Mouse (Mus musculus) MEL (cell line): ENCODE results near the gene Arid1b. TPM values are rescaled to one million over a fixed set of nuclear protein-coding genes. Genes with fewer than 3 reads are reported as not detected.

Experiments used
- DNase-seq: peaks from one replicate; pipeline ENCODE4 v3.0.0; 2011; ENCODE audit warnings: low read depth, low spot score
- H3K27ac ChIP-seq: 2 replicates; pipeline ENCODE4 v1.5.1; 2012; ENCODE audit warnings: low read depth, mild to moderate bottlenecking, control low read depth, low read length, moderate library complexity; ENCODE audit not compliant: control insufficient read depth
- H3K27me3 ChIP-seq, 2 experiments: fragments of 150-350 bp in 1 of 2; sonication (generic) in 1 of 2; 2 replicates each; pipeline ENCODE4 v1.6.1; 2012; ENCODE audit warnings: low read length in 2 of 2, mild to moderate bottlenecking in 2 of 2, improper control_type of control experiment in 1 of 2, moderate library complexity in 1 of 2; ENCODE audit not compliant: insufficient read depth in 2 of 2, control insufficient read depth in 1 of 2
- H3K36me3 ChIP-seq, 2 experiments: 2 replicates each; pipeline ENCODE4 v1.6.1; 2012 to 2014; ENCODE audit warnings: low read length in 2 of 2, improper control_type of control experiment in 1 of 2, inconsistent platforms in 1 of 2, mild to moderate bottlenecking in 1 of 2; ENCODE audit not compliant: insufficient read depth in 2 of 2, control insufficient read depth in 1 of 2
- H3K4me1 ChIP-seq, 2 experiments: fragments of 150-350 bp in 1 of 2; sonication (generic) in 1 of 2; 2 replicates each; pipeline ENCODE4 v1.6.1; 2012; ENCODE audit warnings: low read length in 2 of 2, improper control_type of control experiment in 1 of 2, mild to moderate bottlenecking in 1 of 2; ENCODE audit not compliant: insufficient read depth in 2 of 2, control insufficient read depth in 1 of 2
- H3K4me3 ChIP-seq, 2 experiments: fragments of 150-350 bp in 1 of 2; sonication (generic) in 1 of 2; 2 replicates each; pipeline ENCODE4 v1.5.1; 2012; ENCODE audit warnings: low read depth in 2 of 2, low read length in 2 of 2, mild to moderate bottlenecking in 2 of 2, moderate library complexity in 2 of 2, control low read depth in 1 of 2, improper control_type of control experiment in 1 of 2; ENCODE audit not compliant: control insufficient read depth in 1 of 2, insufficient read depth in 1 of 2
- H3K79me2 ChIP-seq: 2 replicates; pipeline ENCODE4 v1.6.1; 2012; ENCODE audit warnings: mild to moderate bottlenecking, low read length, moderate library complexity; ENCODE audit not compliant: control insufficient read depth, poor library complexity, insufficient read depth
- H3K9ac ChIP-seq: 2 replicates; pipeline ENCODE4 v1.6.1; 2012; ENCODE audit warnings: low read depth, mild to moderate bottlenecking, control low read depth, low read length, moderate library complexity; ENCODE audit not compliant: control insufficient read depth, poor library complexity, severe bottlenecking
- H3K9me3 ChIP-seq: fragments of 150-350 bp; sonication (generic); replicated peaks from 2 replicates; pipeline ENCODE4 v1.6.1; 2012; ENCODE audit warnings: mild to moderate bottlenecking, low read length, improper control_type of control experiment, moderate library complexity; ENCODE audit not compliant: insufficient read depth
- CHD1 ChIP-seq: IDR thresholded peaks from 2 replicates; pipeline ENCODE4 v1.6.1; 2012; ENCODE audit warnings: low read depth, mild to moderate bottlenecking, inconsistent platforms, low read length, improper control_type of control experiment
- CHD2 ChIP-seq: IDR thresholded peaks from 2 replicates; pipeline ENCODE4 v1.6.1; 2011; ENCODE audit warnings: low read length, improper control_type of control experiment
- E2F4 ChIP-seq: IDR thresholded peaks from 2 replicates; pipeline ENCODE4 v1.6.1; 2011; ENCODE audit warnings: low read depth, low read length, improper control_type of control experiment, borderline replicate concordance
- EP300 ChIP-seq, 2 experiments: IDR thresholded peaks; 2 replicates each; pipeline ENCODE4 v1.6.1; 2011; ENCODE audit warnings: improper control_type of control experiment in 2 of 2, low read length in 2 of 2, low read depth in 1 of 2, mild to moderate bottlenecking in 1 of 2
- HCFC1 ChIP-seq: IDR thresholded peaks from 2 replicates; pipeline ENCODE4 v1.6.1; 2012; ENCODE audit warnings: low read depth, mild to moderate bottlenecking, inconsistent platforms, low read length, improper control_type of control experiment, moderate library complexity
- MAX ChIP-seq: IDR thresholded peaks from 2 replicates; pipeline ENCODE4 v1.6.1; 2011; ENCODE audit warnings: low read length, improper control_type of control experiment
- MYC ChIP-seq: IDR thresholded peaks from 2 replicates; pipeline ENCODE4 v1.6.1; 2011; ENCODE audit warnings: low read depth, mild to moderate bottlenecking, low read length, improper control_type of control experiment, moderate library complexity
- NELFE ChIP-seq: IDR thresholded peaks from 2 replicates; pipeline ENCODE4 v1.6.1; 2011; ENCODE audit warnings: low read depth, low read length, improper control_type of control experiment
- NRF1 ChIP-seq: IDR thresholded peaks from 2 replicates; pipeline ENCODE4 v1.6.1; 2014; ENCODE audit warnings: low read depth, mild to moderate bottlenecking, inconsistent platforms, low read length, improper control_type of control experiment, moderate library complexity; ENCODE audit not compliant: poor library complexity, insufficient read depth, severe bottlenecking
- POLR2A ChIP-seq, 2 experiments: IDR thresholded peaks; 2 replicates each; pipeline ENCODE4 v1.6.1; 2011 to 2012; ENCODE audit warnings: low read length in 2 of 2, mild to moderate bottlenecking in 2 of 2, control low read depth in 1 of 2, improper control_type of control experiment in 1 of 2, low read depth in 1 of 2, moderate library complexity in 1 of 2; ENCODE audit not compliant: control insufficient read depth in 1 of 2, insufficient read depth in 1 of 2, poor library complexity in 1 of 2
- RAD21 ChIP-seq: IDR thresholded peaks from 2 replicates; pipeline ENCODE4 v1.6.1; 2011; ENCODE audit warnings: mild to moderate bottlenecking, low read depth, low read length, improper control_type of control experiment
- RCOR1 ChIP-seq: IDR thresholded peaks from 2 replicates; pipeline ENCODE4 v1.6.1; 2012; ENCODE audit warnings: low read depth, mild to moderate bottlenecking, inconsistent platforms, low read length, improper control_type of control experiment
- SIN3A ChIP-seq: IDR thresholded peaks from 2 replicates; pipeline ENCODE4 v1.6.1; 2012; ENCODE audit warnings: low read length, improper control_type of control experiment, inconsistent platforms
- TAL1 ChIP-seq: IDR thresholded peaks from 2 replicates; pipeline ENCODE4 v1.6.1; 2012; ENCODE audit warnings: mild to moderate bottlenecking, inconsistent platforms, low read length, moderate library complexity, mixed read lengths
- TBP ChIP-seq: IDR thresholded peaks from 2 replicates; pipeline ENCODE4 v1.8.0; 2011; ENCODE audit warnings: low read depth, low read length, improper control_type of control experiment
- TCF12 ChIP-seq: IDR thresholded peaks from 2 replicates; pipeline ENCODE4 v1.6.1; 2014; ENCODE audit warnings: low read depth, mild to moderate bottlenecking, inconsistent platforms, low read length, improper control_type of control experiment, moderate library complexity
- UBTF ChIP-seq: IDR thresholded peaks from 2 replicates; pipeline ENCODE4 v1.6.1; 2012; ENCODE audit warnings: low read depth, mild to moderate bottlenecking, inconsistent platforms, low read length, improper control_type of control experiment, moderate library complexity, borderline replicate concordance; ENCODE audit not compliant: insufficient read depth
- ZKSCAN1 ChIP-seq: IDR thresholded peaks from 2 replicates; pipeline ENCODE4 v1.6.1; 2012; ENCODE audit warnings: low read depth, mild to moderate bottlenecking, inconsistent platforms, low read length, improper control_type of control experiment, moderate library complexity
- ZMIZ1 ChIP-seq: IDR thresholded peaks from 2 replicates; pipeline ENCODE4 v1.6.1; 2012; ENCODE audit warnings: low read depth, mild to moderate bottlenecking, inconsistent platforms, low read length, improper control_type of control experiment, moderate library complexity
- polyA plus RNA-seq, 2 experiments: library from polyadenylated mRNA; stranded (reverse) in 1 of 2; unstranded in 1 of 2; fragments of >175 nt in 1 of 2; fragments of >200 nt in 1 of 2; gene quantifications; 2 replicates each; pipeline versions ENCODE4 v1.2.1 to v1.2.4; 2012; ENCODE audit warnings: low replicate concordance in 2 of 2, low read depth in 1 of 2; ENCODE audit not compliant: insufficient read length in 2 of 2, insufficient read depth in 1 of 2, missing spikeins in 1 of 2
- total RNA-seq: library from RNA; depleted of rRNA; stranded (reverse); fragments of 300-350 nt; gene quantifications from 2 replicates; pipeline ENCODE4 v1.2.3, GENCODE M21; 2012

Arid1b gene
- total and polyA plus RNA-seq, 3 experiments = 13.4 to 17.4 TPM; not detected in 1

GRCm38 (mm10) chr17:5107501-5107900, 113.4 kb downstream of the Arid1b start:
- H3K36me3 ChIP-seq = peaks cover 0 to 9% of the 10 kb centered on the region in 2 experiments; a peak in 2 of 4 replicates
- H3K79me2 ChIP-seq = peaks cover 2% of the 10 kb centered on the region; the same call in 1 of the 2 replicates
- DNase-seq = no peak
- no peak for TF ChIP-seq TBP
- no peak for TF ChIP-seq TAL1
- TF ChIP-seq POLR2A (IDR thresholded peaks at IDR 0.05; ENCODE audit: control insufficient read depth in 1 of 2, insufficient read depth in 1 of 2, low read depth in 1 of 2, low read length in 2 of 2, poor library complexity in 1 of 2) = no peak
- no peak for TF ChIP-seq RAD21
- TF ChIP-seq NELFE = no peak
- TF ChIP-seq ZMIZ1 = no peak
- no peak for TF ChIP-seq MYC
- no peak for TF ChIP-seq UBTF
- no peak for TF ChIP-seq HCFC1
- TF ChIP-seq NRF1 = no peak
- H3K4me3 ChIP-seq = no peak overlapping the region
- no peaks in the 10 kb centered on the region for H3K27me3 ChIP-seq
- no peak overlapping the region for H3K9ac ChIP-seq
- H3K9me3 ChIP-seq = no peaks in the 10 kb centered on the region
- H3K27ac ChIP-seq = no peak overlapping the region
- H3K4me1 ChIP-seq = peaks cover 6 to 18% of the 10 kb centered on the region in 2 experiments

GRCm38 (mm10) chr17:5108022-5108421, 113.9 kb downstream of the Arid1b start:
- no peak for TF ChIP-seq MAX
- no peak for TF ChIP-seq TCF12
- no peak for TF ChIP-seq E2F4
- TF ChIP-seq TBP = no peak
- TF ChIP-seq ZKSCAN1 = no peak
- TF ChIP-seq EP300 (IDR thresholded peaks at IDR 0.05; ENCODE audit: low read depth in 1 of 2, low read length in 2 of 2) = no peak
- no peak for TF ChIP-seq CHD1
- TF ChIP-seq CHD2 = no peak
- TF ChIP-seq SIN3A = no peak
- TF ChIP-seq RCOR1 = no peak
- H3K27ac ChIP-seq = no peak overlapping the region
- DNase-seq = no peak
- H3K9me3 ChIP-seq = no peaks in the 10 kb centered on the region
- peaks cover 6 to 18% of the 10 kb centered on the region in 2 experiments for H3K4me1 ChIP-seq
- no peaks in the 10 kb centered on the region for H3K79me2 ChIP-seq
- H3K36me3 ChIP-seq = peaks cover 0 to 9% of the 10 kb centered on the region in 2 experiments; a peak in 2 of 4 replicates
- no peaks in the 10 kb centered on the region for H3K27me3 ChIP-seq
- no peak overlapping the region for H3K4me3 ChIP-seq
- no peak overlapping the region for H3K9ac ChIP-seq
